Mouse (Mus musculus) adrenal gland (tissue): ENCODE data around the gene Sult3a1.
"Not testable (repeated sequence)": the region's sequence is repeated elsewhere in the genome, so short reads cannot be mapped to it uniquely, and the experiment has no call there.

Source experiments
- intact Hi-C: fragments of 180-260 bp; cut with DNase I; formaldehyde crosslinking; loops from one replicate; pipeline ENCODE4 v1.15.1; 2025
- long read RNA-seq, 2 experiments: library from polyadenylated mRNA; unstranded; transcript quantifications; one replicate each; pipeline ENCODE4 v2.0.0; 2020; ENCODE audit warnings: borderline replicate concordance in 1 of 2; ENCODE audit not compliant: insufficient replicate concordance in 1 of 2

The Sult3a1 gene
- long read RNA-seq, experiment 1 = 0 reads
- long read RNA-seq, experiment 2 = 0 reads

GRCm38 (mm10) chr10:33857421-33857820 is at the start of gene Sult3a1:
Gene Sult3a1 (plus strand): TSS chr10:33857721.
- intact Hi-C loops = no loop called here

DNA sequence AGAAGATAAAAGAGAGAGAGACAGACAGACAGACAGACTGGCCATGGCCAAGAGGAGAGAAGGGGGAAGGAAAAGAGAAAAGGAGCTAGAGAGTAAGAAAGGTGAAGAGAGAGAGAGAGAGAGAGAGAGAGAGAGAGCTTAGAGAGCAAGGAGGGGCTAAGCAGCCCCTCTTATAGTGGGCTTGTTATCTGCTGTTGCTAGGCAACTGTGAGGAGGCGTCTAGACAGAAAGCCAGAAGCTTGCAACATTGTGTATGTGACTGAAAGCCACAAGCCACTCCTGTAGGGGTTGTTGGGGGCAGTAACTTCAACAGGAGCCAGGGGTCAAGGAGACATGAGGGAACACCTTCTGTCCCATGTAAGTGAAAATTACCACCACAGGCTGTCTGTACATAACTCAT is 45.7 kb upstream of the Sult3a1 start:
- intact Hi-C loops = no loop called here

DNA sequence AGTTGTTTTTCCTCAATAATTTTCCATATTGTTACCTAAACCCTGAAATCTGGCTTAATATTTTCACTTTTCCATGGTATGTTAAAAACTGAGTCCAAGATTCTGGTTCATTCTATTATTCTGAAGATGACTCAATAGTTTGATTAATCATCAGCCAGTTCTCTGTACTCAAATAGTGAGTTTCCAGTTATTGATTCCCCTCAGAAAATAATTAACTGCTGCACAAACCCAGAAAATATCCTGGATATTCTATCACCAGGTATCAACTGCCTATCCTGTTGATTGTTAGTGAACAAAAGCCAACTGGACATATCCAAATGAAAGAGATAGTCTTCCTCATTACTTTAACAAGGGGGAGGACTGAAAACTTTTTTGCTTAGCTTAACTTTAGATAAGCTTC is 43.3 kb upstream of the Sult3a1 start:
- intact Hi-C loops = no loop called here

- intact Hi-C loops = no loop called here
Measured at GRCm38 (mm10) chr10:33816923-33817322, 40.6 kb upstream of the Sult3a1 start.

GRCm38 (mm10) chr10:33820892-33821291 is 36.6 kb upstream of the Sult3a1 start:
- intact Hi-C loops = no loop called here

DNA sequence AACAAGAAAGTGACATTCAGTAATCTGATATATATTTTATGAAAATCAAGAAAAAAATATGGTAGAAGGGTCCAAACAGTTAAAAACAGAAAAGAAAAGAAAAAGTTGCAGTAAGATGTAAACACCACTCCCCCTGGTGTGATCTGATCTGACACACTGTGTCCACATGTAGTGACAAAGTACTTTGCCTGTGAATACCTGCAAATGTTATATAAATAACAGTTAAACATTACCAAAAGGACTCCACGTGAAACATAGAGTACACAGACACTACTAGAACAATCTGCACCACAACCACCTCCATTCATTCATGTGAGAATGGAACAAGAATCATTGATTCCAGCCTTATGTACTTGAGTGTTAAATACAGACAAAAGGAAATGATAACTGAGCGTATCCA is 8.5 kb downstream of the Sult3a1 start:
- intact Hi-C loops = no loop called here

DNA sequence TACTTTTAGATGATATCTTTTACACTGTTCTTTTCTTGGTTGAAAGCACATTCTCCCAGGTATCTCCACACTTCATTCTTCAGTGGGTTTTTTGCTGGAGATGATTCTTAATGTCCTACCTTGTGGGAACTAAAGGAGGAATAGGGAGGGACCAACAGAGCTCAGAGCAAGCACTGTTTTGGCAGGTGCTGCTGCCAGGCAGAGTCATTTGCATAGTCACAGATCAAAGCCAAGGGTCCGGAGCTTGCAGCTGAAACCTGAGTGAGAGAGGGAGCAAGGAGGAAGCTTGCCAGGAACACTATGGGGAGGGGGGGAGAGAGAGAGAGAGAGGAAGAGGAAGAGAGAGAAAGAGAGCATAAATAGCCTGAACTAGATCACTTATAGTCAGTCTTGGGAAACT is 12.9 kb downstream of the Sult3a1 start:
- intact Hi-C loops = no loop called here

DNA sequence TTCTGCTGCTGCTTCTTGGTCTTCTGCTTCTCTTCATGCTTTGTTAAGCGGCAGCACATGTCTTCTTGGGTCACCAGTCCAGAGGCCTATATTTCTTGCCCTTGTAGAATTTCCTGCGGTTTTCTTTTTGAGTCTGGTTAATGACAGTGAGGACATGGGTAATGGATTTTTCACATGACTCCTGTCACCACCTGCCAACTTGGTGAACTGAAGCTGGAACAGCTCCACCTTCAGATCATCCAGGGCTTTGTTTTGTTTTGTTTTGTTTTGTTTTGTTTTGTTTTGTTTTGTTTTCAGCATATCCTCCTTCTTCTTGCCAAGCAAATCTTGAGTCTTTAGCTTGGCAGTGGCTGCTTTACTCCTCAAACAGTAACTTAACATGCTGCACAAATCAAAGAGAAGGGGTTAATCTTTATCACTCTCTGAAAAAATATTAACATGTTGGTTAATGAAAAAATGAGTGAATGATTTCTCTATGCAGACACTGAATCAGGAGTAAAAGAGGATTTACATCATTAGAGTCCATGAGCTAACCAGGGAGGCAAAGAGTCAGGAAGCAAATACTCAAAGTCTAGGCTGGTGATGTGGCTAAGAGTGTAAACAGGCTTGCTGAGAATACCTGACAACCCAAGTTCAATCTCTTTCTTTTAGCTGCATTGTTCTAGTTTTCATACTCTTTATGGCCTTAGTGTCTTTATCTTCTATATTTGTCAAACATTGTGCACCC is 15.3 kb downstream of the Sult3a1 start:
- intact Hi-C loops = no loop called here

DNA sequence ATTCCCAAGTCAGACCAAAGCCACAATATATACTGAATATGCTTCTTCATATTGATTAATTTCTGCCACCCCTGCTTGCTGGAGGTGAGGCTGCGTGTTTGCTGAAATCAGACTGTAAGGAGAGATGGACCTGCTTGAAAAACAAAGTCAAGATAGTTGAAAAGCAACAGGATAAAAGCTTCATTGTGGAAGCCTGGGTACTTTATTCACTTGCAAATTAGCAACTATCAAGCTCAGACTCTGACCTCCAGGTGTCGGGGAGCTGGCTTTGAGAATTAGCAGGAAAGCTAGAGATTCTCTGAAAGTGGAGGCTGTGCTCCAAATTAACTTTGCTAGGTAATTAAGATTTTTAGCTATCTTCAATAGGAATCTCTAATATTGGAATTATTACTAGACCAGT is 24.9 kb downstream of the Sult3a1 start:
- intact Hi-C loops = not testable (repeated sequence)

DNA sequence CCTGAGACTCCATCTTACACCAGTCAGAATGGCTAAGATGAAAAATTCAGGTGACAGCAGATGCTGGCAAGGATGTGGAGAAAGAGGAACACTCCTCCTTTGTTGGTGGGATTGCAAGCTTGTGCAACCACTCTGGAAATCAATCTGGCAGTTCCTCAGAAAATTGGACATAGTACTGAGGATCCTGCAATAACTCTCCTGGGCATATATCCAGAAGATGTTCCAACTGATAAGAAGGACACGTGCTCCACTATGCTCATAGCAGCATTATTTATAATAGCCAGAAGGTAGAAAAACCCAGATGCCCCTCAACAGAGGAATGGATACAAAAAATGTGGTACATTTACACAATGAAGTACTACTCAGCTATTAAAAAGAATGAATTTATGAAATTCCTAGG is 44.0 kb downstream of the Sult3a1 start:
- intact Hi-C loops = not testable (repeated sequence)

DNA sequence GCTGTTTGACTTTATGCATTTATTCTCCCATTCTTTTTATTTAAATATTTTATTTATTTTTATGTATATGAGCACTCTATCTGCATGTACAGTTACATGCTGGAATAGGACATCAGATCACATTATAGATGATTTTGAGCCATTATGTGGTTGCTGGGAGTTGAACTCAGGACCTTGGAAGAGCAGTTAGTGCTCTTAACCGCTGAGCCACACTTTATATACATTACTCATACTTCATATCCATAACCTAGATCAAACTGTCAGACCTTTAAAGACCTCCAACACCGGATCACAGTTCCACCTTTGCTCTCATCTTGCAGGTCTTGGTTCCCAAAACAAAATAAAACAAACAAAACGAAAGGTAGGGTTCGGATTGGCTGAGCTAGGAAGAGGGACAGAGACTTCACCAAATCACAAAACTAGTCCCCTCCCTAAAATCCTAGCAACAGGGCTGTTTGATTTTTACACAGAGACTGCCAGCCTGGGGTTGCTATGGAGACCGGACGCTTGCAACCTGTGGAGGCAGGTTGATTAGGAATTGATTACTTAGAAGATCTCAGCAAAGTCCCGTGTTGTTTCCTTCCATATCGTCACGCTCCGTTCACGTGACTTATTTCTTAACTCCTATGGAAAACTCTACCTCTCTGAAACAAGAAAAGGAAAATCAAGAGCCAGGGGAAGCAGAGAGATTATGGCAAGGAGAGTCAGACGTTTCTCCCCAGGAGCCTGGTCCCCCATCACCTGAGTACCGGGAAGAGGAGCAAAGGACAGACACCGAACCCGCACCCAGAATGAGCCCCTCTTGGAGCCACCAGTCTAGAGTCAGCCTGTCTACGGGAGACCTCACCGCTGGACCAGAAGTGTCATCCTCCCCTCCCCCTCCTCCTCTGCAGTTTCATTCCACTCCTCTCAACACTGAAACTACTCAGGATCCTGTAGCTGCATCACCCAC is 47.3 kb downstream of the Sult3a1 start, which contains the start of gene Rsph4a:
Rsph4a (plus strand) TSS at position 582 of the 952 bp plus-strand sequence.
- intact Hi-C loops = no loop called here

DNA sequence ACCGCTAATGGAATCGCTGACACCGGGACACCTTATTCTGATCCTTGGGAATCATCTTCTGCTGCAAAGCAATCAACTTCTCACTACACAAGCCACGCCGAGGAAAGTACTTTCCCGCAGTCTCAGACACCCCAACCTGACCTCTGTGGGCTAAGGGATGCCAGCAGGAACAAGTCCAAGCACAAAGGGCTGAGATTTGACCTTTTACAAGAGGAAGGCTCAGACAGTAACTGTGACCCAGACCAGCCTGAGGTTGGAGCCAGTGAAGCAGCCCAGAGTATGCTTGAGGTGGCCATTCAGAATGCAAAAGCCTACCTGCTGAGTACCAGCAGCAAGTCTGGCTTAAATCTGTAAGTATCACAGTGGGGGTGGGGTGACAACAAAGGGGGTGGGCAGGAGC is 48.0 kb downstream of the Sult3a1 start:
- intact Hi-C loops = no loop called here
